Mouse (Mus musculus): Measurements from ENCODE around the gene Thbs4.

DNA sequence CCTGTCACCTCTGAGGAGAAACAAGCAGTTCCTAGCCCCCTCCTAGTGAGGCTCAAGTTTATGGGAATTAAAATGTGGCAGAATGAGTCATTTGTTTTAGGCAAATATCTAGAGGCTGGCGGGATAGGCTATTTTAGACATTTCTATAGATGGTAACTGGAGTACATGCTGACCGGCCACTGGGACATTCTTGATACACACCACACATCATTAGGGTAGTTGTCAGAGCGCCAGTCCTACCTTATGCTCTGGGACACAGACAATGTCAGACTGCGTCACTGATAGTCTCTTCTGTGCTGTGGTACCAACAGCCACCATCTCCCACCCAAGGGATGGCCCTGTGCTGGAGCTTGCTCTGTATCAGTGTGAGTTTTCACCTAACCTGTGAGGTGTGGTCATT lies 35.5 kb downstream of the Thbs4 start:
- TF ChIP-seq CTCF (IDR thresholded peaks at IDR 0.05; ENCODE audit: borderline replicate concordance, insufficient read depth, low read depth, low read length), result no peak
- TF ChIP-seq POLR2A (IDR thresholded peaks at IDR 0.05; ENCODE audit: borderline replicate concordance, insufficient read depth, low read length), result no peak
